Mouse (Mus musculus): ENCODE measurements at regions not wholly inside any gene's neighbourhood (a gene's known extent, or its start where the extent isn't known, plus 50 kb on each side); places are given as distances from the start of the nearest gene placed in this dataset.

DNA sequence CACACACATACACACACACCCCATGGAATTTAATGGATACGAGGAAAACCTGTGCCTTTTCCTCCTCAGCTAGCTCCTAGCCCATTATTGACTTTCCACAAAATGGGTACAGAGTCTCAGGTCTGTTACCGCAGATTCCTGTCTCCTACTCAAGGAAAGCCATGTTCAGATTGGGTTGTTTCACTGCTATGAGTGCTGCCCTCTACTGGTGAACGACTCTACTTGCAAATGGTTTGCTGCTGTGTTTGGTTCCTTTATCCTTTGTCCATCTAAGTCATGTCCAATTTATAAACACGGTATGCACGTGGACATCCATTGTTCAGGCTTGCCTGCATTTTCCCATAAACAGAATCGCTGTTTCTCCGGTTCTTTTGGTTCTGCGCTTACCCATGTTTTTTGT, 144.4 kb upstream of the Acsl4 start:
- Histone ChIP-seq H3K4me2 (ENCODE audit: low read depth, low read length) (no peak overlapping the region), H3K4me1 (ENCODE audit: insufficient read depth) (no peaks in the 10 kb centered on the region), H3K9ac (replicated peaks) (no peak overlapping the region), H3K27me3 (ENCODE audit: insufficient read depth, low read length) (0 out of 2 replicates have a peak, but pooled peaks cover 4% of the 10 kb centered on the region), H3K9me3 (ENCODE audit: low read length) (no peaks in the 10 kb centered on the region), H3K27ac (ENCODE audit: low read depth) (no peak overlapping the region), H3K4me3 (ENCODE audit: low read depth, low read length) (no peak overlapping the region), H3K36me3 (replicated peaks; ENCODE audit: insufficient read depth, low read length) (no peaks in the 10 kb centered on the region)
- ATAC-seq (no peak), DNase-seq (peak; percentile 36)
- 30% methylated on average over 8 of the region's 8 CpGs for WGBS (ENCODE audit: insufficient replicate concordance)
- TF ChIP-seq EP300 (IDR thresholded peaks at IDR 0.05; ENCODE audit: low read depth) (no peak), CTCF (IDR thresholded peaks at IDR 0.05; ENCODE audit: low read depth) (peak; percentile 80)

DNA sequence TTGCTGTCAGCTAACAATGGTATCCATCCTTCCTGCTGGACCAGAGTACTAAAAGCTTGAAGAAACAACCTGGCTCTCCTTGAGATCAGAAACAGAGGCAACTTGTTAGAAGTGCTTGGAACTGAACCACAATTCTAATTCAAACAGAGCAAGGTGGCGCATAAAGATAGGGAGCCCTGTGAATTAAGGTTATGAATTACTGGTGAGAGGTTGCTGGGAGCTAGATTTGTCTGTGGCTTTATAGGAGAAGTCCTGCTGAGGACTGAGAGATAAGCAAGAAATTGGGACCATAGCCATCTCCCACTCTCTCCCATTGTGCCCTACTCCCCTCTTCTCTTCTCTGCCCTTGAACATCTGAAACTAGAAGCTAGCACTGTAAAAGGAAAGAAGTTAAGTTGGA, 145.2 kb upstream of the Acsl4 start:
- Histone ChIP-seq H3K4me1 (ENCODE audit: insufficient read depth) (no peaks in the 10 kb centered on the region), H3K9ac (replicated peaks) (no peak overlapping the region), H3K4me2 (ENCODE audit: low read depth, low read length) (no peak overlapping the region), H3K9me3 (ENCODE audit: low read length) (no peaks in the 10 kb centered on the region), H3K36me3 (replicated peaks; ENCODE audit: insufficient read depth, low read length) (no peaks in the 10 kb centered on the region), H3K27ac (ENCODE audit: low read depth) (no peak overlapping the region), H3K4me3 (ENCODE audit: low read depth, low read length) (no peak overlapping the region), H3K27me3 (ENCODE audit: insufficient read depth, low read length) (0 out of 2 replicates have a peak, but pooled peaks cover 4% of the 10 kb centered on the region)
- ATAC-seq (no peak), DNase-seq (no peak)
- TF ChIP-seq EP300 (IDR thresholded peaks at IDR 0.05; ENCODE audit: low read depth) (no peak), CTCF (IDR thresholded peaks at IDR 0.05; ENCODE audit: low read depth) (no peak)
- 63% methylated on average over 1 of the region's 1 CpGs for WGBS (ENCODE audit: insufficient replicate concordance)

DNA sequence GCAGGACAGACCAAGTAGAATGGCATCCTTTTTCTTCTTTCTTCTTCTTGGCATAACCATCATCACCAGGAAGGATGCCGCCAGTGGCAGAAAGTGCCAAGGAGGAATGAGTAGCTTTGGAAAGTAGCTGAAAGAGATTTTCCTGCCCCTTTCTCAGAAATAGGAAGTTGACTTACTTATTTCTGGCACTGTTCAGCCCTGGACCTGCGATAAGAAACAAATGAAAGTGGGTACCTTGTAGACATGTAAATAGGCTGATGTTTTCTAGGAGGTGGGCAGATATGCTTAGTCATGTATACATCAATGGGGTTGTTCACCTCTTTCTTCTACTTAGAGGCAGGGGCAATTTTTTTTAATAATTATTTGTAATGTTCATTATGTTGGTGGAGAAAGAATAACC, 145.3 kb upstream of the Tmem164 start:
- Histone ChIP-seq H3K9me3 (ENCODE audit: low read length) (no peaks in the 10 kb centered on the region), H3K27ac (ENCODE audit: low read depth) (no peak overlapping the region), H3K4me1 (ENCODE audit: insufficient read depth) (no peaks in the 10 kb centered on the region), H3K36me3 (replicated peaks; ENCODE audit: insufficient read depth, low read length) (no peaks in the 10 kb centered on the region), H3K9ac (replicated peaks) (no peak overlapping the region), H3K4me2 (ENCODE audit: low read depth, low read length) (no peak overlapping the region), H3K27me3 (ENCODE audit: insufficient read depth, low read length) (0 out of 2 replicates have a peak, but pooled peaks cover 4% of the 10 kb centered on the region), H3K4me3 (ENCODE audit: low read depth, low read length) (no peak overlapping the region)
- WGBS (ENCODE audit: insufficient replicate concordance) = 41% methylated on average over 2 of the region's 2 CpGs
- TF ChIP-seq CTCF (IDR thresholded peaks at IDR 0.05; ENCODE audit: low read depth) (no peak), EP300 (IDR thresholded peaks at IDR 0.05; ENCODE audit: low read depth) (no peak)
- ATAC-seq (no peak), DNase-seq (no peak)

DNA sequence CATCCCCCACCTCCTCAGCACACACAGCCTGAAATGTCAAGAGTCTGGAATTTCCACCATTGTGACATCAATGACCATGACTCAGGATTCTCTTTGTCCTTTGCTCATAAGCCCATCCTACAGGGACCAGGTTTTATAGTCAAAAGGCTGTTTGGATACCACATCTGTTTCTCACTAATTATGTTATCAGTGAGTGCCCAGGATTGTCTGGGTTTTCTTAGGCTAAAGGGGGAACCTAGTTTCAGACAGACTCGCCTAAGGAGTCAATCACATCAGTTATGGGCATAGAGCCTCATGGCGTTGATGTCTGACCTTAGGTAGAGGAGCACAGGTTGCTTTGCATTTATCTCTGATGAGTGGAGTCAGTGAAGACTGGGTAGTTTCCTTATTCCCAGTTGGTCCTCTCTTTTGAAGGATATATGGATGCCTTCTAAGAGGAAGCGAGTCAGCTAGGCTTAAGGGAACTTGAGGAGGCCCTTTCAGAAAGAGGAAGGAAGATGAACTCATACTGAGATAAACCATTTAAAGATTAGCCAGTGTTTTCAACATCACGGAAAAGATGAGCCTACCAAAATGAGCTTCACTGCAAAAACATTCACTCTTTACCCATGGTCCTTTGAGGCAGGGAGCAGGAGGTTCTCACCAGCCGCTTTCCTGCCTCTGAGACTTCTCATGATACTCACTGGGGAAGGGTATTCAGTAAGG, 143.8 kb upstream of the Tmem164 start:
- Histone ChIP-seq H3K4me2 (ENCODE audit: low read depth, low read length) (no peak overlapping the region), H3K9ac (replicated peaks) (no peak overlapping the region), H3K4me3 (ENCODE audit: low read depth, low read length) (no peak overlapping the region), H3K36me3 (replicated peaks; ENCODE audit: insufficient read depth, low read length) (no peaks in the 10 kb centered on the region), H3K27me3 (ENCODE audit: insufficient read depth, low read length) (0 out of 2 replicates have a peak, but pooled peaks cover 4% of the 10 kb centered on the region), H3K4me1 (ENCODE audit: insufficient read depth) (no peaks in the 10 kb centered on the region), H3K9me3 (ENCODE audit: low read length) (no peaks in the 10 kb centered on the region), H3K27ac (ENCODE audit: low read depth) (no peak overlapping the region)
- DNase-seq = no peak
- 47% methylated on average over 5 of the region's 5 CpGs for WGBS (ENCODE audit: insufficient replicate concordance)
- no peak for TF ChIP-seq EP300 (IDR thresholded peaks at IDR 0.05; ENCODE audit: low read depth)
- no peak for TF ChIP-seq CTCF (IDR thresholded peaks at IDR 0.05; ENCODE audit: low read depth)
- ATAC-seq = no peak

DNA sequence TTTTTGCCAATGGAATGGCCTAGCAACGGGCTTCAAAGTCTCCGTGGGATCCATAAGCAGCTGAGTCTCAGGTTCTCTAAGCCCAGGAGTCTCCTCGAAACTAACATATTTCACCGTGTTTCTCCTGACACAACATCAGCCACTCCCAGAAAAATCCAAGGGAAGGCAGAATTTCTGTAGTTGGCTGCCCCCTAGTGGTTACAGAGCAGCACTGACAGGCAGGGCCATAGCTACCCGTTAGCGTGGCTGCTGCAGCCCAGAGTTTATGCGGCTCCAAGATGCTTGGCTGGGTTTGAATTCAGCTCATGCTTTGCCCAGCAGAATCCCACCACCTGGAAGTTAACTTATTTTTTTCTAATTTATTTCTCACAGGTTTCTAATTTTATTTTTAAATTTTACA, 140.9 kb upstream of the Tmem164 start:
- DNase-seq (peak; percentile 48), ATAC-seq (0 out of 2 replicates have a peak, but pooled peaks have one; percentile 23)
- no peak overlapping the region for H3K4me2 ChIP-seq (ENCODE audit: low read depth, low read length)
- 14% methylated on average over 7 of the region's 7 CpGs for WGBS (ENCODE audit: insufficient replicate concordance)
- TF ChIP-seq CTCF (IDR thresholded peaks at IDR 0.05; ENCODE audit: low read depth) (peak; percentile 82), EP300 (IDR thresholded peaks at IDR 0.05; ENCODE audit: low read depth) (no peak)
- H3K27me3 ChIP-seq (ENCODE audit: insufficient read depth, low read length) = 0 out of 2 replicates have a peak, but pooled peaks cover 4% of the 10 kb centered on the region
- H3K9ac ChIP-seq (replicated peaks) = no peak overlapping the region
- no peak overlapping the region for H3K4me3 ChIP-seq (ENCODE audit: low read depth, low read length)
- H3K36me3 ChIP-seq (replicated peaks; ENCODE audit: insufficient read depth, low read length) = no peaks in the 10 kb centered on the region
- no peaks in the 10 kb centered on the region for H3K4me1 ChIP-seq (ENCODE audit: insufficient read depth)
- no peaks in the 10 kb centered on the region for H3K9me3 ChIP-seq (ENCODE audit: low read length)
- no peak overlapping the region for H3K27ac ChIP-seq (ENCODE audit: low read depth)

DNA sequence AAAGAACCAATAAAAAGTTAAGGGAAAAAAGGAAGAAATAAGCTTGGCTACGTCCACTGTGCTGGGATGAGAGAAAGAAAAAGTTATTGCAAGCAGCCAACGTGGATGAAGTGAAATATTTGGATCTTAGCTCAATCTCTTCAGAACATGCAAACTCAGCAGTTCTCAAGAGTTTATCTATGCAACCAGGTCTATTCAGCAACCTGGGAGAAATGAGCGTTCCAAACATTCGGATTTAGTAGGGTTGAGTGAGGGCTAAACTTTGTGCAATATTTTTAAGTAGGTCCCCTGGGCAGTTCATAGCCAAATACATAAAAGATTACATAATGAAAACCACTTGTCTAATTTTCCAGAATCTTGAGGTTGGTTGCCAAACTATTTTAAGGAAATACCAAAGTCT, 129.0 kb upstream of the Tmem164 start:
- no peaks in the 10 kb centered on the region for H3K27me3 ChIP-seq (ENCODE audit: insufficient read depth, low read length)
- no peak for DNase-seq
- no peak overlapping the region for H3K27ac ChIP-seq (ENCODE audit: low read depth)
- ATAC-seq = no peak
- WGBS (ENCODE audit: insufficient replicate concordance) = 67% methylated on average over 4 of the region's 4 CpGs
- H3K9ac ChIP-seq (replicated peaks) = no peak overlapping the region
- TF ChIP-seq EP300 (IDR thresholded peaks at IDR 0.05; ENCODE audit: low read depth) (no peak), CTCF (IDR thresholded peaks at IDR 0.05; ENCODE audit: low read depth) (no peak)
- H3K9me3 ChIP-seq (ENCODE audit: low read length) = no peaks in the 10 kb centered on the region
- no peaks in the 10 kb centered on the region for H3K4me1 ChIP-seq (ENCODE audit: insufficient read depth)
- no peaks in the 10 kb centered on the region for H3K36me3 ChIP-seq (replicated peaks; ENCODE audit: insufficient read depth, low read length)
- no peak overlapping the region for H3K4me2 ChIP-seq (ENCODE audit: low read depth, low read length)
- no peak overlapping the region for H3K4me3 ChIP-seq (ENCODE audit: low read depth, low read length)
